Mouse (Mus musculus): ENCODE data around the gene Lhfp. TPM values are rescaled to one million over a fixed set of nuclear protein-coding genes. Genes with fewer than 3 reads are reported as not detected.

The Lhfp gene
- polyA plus RNA-seq, 1 experiment from 2014 or later, result 89.7 TPM

DNA sequence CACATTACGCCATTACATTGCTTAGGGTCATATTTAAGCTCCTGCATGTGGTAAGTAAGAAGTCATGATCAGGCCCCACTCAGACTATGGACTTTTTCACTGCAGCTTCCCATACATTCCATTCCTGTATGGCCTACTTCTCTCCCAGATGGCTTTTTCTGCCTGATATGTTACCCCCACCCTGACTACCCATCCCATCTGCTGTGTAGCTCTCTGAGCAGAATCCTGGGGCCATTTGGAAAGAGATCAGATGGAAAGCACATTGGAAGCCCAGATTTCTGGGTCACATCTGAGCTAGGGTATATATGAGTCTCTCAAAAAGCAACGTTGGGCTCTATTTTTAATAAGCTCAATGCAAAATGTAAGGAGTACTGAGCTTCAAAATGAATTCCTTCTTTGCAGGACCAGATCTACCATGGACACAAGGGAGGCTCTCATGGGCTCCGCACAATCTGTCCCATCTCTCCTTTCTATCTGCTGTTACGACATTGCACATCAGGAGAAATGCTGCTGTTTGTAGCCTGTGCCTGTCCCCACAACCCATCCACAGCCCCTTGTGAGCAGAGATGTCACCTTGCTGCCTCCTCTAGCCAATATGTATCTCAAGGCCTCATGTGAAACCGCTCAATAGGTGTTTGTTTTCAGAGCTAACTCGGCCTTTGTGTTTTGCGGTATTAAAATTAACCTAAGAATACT, 108.4 kb downstream of the Lhfp start:
- Histone ChIP-seq H3K27me3 (ENCODE audit: control insufficient read depth, insufficient read depth, low read length) (no peaks in the 10 kb centered on the region), H3K4me1 (ENCODE audit: control insufficient read depth, insufficient read depth, low read length) (no peaks in the 10 kb centered on the region), H3K4me2 (replicated peaks; ENCODE audit: low read depth, low read length) (no peak overlapping the region), H3K36me3 (ENCODE audit: control insufficient read depth, insufficient read depth, low read length) (no peaks in the 10 kb centered on the region), H3K4me3 (ENCODE audit: low read length) (no peak overlapping the region), H3K9ac (ENCODE audit: low read depth, low read length) (no peak overlapping the region), H3K27ac (ENCODE audit: low read depth, low read length) (no peak overlapping the region), H3K9me3 (ENCODE audit: control insufficient read depth, low read length) (no peaks in the 10 kb centered on the region)
- no peak for ATAC-seq (ENCODE audit: low FRiP score, low TSS enrichment)
- 96% methylated on average over 7 of the region's 7 CpGs for WGBS

DNA sequence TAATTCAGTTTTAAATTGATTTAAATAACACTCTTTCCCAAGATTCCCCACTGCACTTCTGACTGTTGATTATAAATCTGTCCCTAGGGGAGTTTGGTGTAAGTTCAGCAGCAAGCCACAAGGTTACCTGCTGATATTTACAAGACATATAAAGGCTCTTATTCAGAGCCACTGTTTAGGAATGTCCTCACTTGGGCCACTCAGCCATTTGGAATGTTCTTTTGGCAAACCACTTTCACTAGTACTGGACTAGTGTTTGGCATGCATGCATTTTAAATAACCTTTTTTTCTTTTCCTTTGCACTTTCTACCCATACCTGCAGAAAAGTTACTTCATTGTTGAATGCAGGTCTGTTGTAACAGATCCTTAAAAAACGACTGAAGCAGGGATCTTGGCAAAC, 109.8 kb downstream of the Lhfp start:
- WGBS, result 65% methylated on average over 1 of the region's 1 CpGs
- no peaks in the 10 kb centered on the region for H3K9me3 ChIP-seq (ENCODE audit: control insufficient read depth, low read length)
- H3K4me3 ChIP-seq (ENCODE audit: low read length), result no peak overlapping the region
- no peaks in the 10 kb centered on the region for H3K27me3 ChIP-seq (ENCODE audit: control insufficient read depth, insufficient read depth, low read length)
- no peak overlapping the region for H3K9ac ChIP-seq (ENCODE audit: low read depth, low read length)
- ATAC-seq (ENCODE audit: low FRiP score, low TSS enrichment), result no peak
- H3K4me1 ChIP-seq (ENCODE audit: control insufficient read depth, insufficient read depth, low read length), result no peaks in the 10 kb centered on the region
- no peak overlapping the region for H3K4me2 ChIP-seq (replicated peaks; ENCODE audit: low read depth, low read length)
- no peaks in the 10 kb centered on the region for H3K36me3 ChIP-seq (ENCODE audit: control insufficient read depth, insufficient read depth, low read length)
- H3K27ac ChIP-seq (ENCODE audit: low read depth, low read length), result no peak overlapping the region

DNA sequence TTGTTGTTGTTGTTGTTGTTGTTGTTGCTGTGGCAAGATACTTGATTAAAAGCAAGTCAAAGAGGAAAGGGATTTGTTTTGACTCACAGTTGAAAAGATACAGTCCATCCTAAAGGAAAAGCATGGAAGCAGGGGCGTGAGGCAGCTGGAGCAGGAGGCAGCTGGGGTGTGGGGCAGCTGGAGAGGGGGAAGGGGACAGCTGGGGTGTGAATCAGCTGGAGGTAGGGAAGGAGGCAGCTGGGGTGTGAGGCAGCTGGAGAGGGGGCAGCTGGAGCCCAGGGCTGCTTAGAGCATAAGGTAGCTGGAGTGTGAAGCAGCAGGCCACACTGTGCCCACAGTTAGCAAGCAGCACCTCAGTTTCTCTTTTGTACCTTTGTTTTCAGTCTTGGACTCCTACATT, 110.3 kb downstream of the Lhfp start:
- Histone ChIP-seq H3K4me1 (ENCODE audit: control insufficient read depth, insufficient read depth, low read length) (no peaks in the 10 kb centered on the region), H3K9ac (ENCODE audit: low read depth, low read length) (no peak overlapping the region), H3K4me3 (ENCODE audit: low read length) (no peak overlapping the region), H3K27ac (ENCODE audit: low read depth, low read length) (no peak overlapping the region), H3K36me3 (ENCODE audit: control insufficient read depth, insufficient read depth, low read length) (no peaks in the 10 kb centered on the region), H3K27me3 (ENCODE audit: control insufficient read depth, insufficient read depth, low read length) (no peaks in the 10 kb centered on the region), H3K9me3 (ENCODE audit: control insufficient read depth, low read length) (no peaks in the 10 kb centered on the region), H3K4me2 (replicated peaks; ENCODE audit: low read depth, low read length) (no peak overlapping the region)
- WGBS, result 62% methylated on average over 1 of the region's 1 CpGs
- ATAC-seq (ENCODE audit: low FRiP score, low TSS enrichment), result no peak

DNA sequence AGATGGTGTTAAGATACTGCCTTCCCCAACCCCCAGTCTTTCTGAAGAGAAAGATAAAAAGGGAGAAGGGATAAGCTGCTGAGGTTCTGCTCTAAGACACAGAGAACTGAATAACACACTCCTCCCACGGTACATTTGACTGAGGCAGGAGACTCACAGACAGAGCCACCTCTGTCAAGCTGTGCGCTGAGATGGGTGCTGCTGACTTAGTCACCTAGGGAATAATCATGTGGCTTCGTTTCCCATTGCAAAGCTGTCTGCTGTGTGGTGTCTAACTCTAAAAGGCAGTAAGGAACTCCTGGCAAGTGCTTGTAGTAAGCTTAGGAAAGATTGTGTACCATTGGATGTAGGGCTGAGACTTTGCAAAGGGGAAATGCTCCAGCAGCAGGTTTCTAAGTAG, 120.6 kb downstream of the Lhfp start:
- no peaks in the 10 kb centered on the region; the same call in 1 of the 2 replicates for H3K4me1 ChIP-seq (ENCODE audit: control insufficient read depth, insufficient read depth, low read length)
- H3K9me3 ChIP-seq (ENCODE audit: control insufficient read depth, low read length), result no peaks in the 10 kb centered on the region
- no peak overlapping the region for H3K4me3 ChIP-seq (ENCODE audit: low read length)
- H3K9ac ChIP-seq (ENCODE audit: low read depth, low read length), result no peak overlapping the region
- 83% methylated on average over 3 of the region's 3 CpGs for WGBS
- H3K4me2 ChIP-seq (replicated peaks; ENCODE audit: low read depth, low read length), result no peak overlapping the region
- no peaks in the 10 kb centered on the region for H3K27me3 ChIP-seq (ENCODE audit: control insufficient read depth, insufficient read depth, low read length)
- no peak for ATAC-seq (ENCODE audit: low FRiP score, low TSS enrichment)
- no peak overlapping the region for H3K27ac ChIP-seq (ENCODE audit: low read depth, low read length)
- H3K36me3 ChIP-seq (ENCODE audit: control insufficient read depth, insufficient read depth, low read length), result no peaks in the 10 kb centered on the region

DNA sequence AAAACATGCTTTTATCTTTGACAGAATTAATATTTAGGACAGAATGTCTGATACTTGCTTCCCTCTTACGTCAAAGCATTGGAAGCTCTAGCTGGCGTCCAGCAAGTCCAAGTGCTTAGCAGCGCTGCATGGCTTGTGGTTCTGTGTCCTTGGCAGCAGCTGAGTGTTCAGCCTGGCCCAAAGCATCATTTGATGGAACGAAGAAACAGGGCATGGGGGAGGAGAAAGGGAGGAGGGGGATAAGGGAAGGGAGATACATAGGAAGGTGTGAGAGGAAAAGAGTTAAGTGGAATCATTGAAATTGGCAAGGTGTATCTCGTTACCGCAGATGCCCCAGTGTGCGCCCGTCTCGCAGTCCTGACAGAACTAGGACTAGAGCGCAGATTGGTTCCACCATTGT, 124.0 kb downstream of the Lhfp start:
- no peaks in the 10 kb centered on the region for H3K9me3 ChIP-seq (ENCODE audit: control insufficient read depth, low read length)
- H3K4me1 ChIP-seq (ENCODE audit: control insufficient read depth, insufficient read depth, low read length), result no peaks in the 10 kb centered on the region
- H3K27ac ChIP-seq (ENCODE audit: low read depth, low read length), result no peak overlapping the region; the same call in 1 of the 2 replicates
- no peaks in the 10 kb centered on the region for H3K36me3 ChIP-seq (ENCODE audit: control insufficient read depth, insufficient read depth, low read length)
- ATAC-seq (ENCODE audit: low FRiP score, low TSS enrichment), result no peak
- WGBS, result 80% methylated on average over 10 of the region's 10 CpGs
- no peak overlapping the region for H3K9ac ChIP-seq (ENCODE audit: low read depth, low read length)
- H3K4me3 ChIP-seq (ENCODE audit: low read length), result no peak overlapping the region
- no peaks in the 10 kb centered on the region for H3K27me3 ChIP-seq (ENCODE audit: control insufficient read depth, insufficient read depth, low read length)
- no peak overlapping the region for H3K4me2 ChIP-seq (replicated peaks; ENCODE audit: low read depth, low read length)

DNA sequence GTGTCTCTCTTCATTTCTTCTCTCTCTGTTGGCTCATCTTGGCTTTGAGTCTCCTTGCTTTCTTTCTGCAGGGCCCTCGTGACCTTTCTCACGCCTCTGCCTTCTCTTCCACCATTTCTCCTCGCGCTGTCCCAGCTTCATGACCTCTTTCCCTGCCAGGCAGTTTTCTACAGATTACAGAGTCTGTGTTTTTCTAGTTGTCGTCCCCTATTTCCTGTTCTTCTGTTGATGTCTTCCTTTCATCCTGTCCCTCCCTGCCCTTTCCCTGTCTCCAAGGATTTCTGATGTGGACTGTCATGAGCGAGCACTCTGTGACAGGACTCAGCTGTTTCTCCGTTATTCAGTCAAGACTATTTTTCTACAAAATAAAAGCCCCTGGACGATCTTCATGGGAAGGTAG, 124.7 kb downstream of the Lhfp start:
- H3K27ac ChIP-seq (ENCODE audit: low read depth, low read length), result no peak overlapping the region
- no peak overlapping the region for H3K4me2 ChIP-seq (replicated peaks; ENCODE audit: low read depth, low read length)
- no peaks in the 10 kb centered on the region for H3K27me3 ChIP-seq (ENCODE audit: control insufficient read depth, insufficient read depth, low read length)
- H3K36me3 ChIP-seq (ENCODE audit: control insufficient read depth, insufficient read depth, low read length), result no peaks in the 10 kb centered on the region
- H3K4me3 ChIP-seq (ENCODE audit: low read length), result no peak overlapping the region
- peak; percentile 66; the same call in 1 of the 2 replicates for ATAC-seq (ENCODE audit: low FRiP score, low TSS enrichment)
- no peaks in the 10 kb centered on the region for H3K4me1 ChIP-seq (ENCODE audit: control insufficient read depth, insufficient read depth, low read length)
- 8% methylated on average over 8 of the region's 8 CpGs for WGBS
- H3K9me3 ChIP-seq (ENCODE audit: control insufficient read depth, low read length), result no peaks in the 10 kb centered on the region
- no peak overlapping the region for H3K9ac ChIP-seq (ENCODE audit: low read depth, low read length)

DNA sequence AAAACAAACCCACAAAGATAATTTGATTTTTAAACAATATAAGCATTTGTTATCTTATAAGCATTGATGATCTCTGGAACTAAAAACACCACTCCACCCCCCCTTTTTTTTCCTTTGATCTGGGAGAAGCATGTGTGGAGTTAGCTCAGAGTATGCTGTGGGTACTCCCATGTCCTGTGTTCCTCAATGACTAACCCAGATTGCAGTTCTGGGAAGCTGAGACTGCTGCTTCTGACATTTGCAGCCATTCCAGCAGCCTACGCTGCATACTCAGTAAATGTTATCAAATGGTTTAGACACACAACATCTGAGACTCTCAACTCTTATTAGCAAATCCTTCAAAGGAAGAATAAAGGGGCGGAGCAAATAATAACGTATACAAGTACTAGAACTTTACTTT, 128.2 kb downstream of the Lhfp start:
- Histone ChIP-seq H3K4me2 (replicated peaks; ENCODE audit: low read depth, low read length) (no peak overlapping the region), H3K4me1 (ENCODE audit: control insufficient read depth, insufficient read depth, low read length) (no peaks in the 10 kb centered on the region), H3K9ac (ENCODE audit: low read depth, low read length) (no peak overlapping the region), H3K9me3 (ENCODE audit: control insufficient read depth, low read length) (no peaks in the 10 kb centered on the region), H3K27me3 (ENCODE audit: control insufficient read depth, insufficient read depth, low read length) (no peaks in the 10 kb centered on the region), H3K4me3 (ENCODE audit: low read length) (no peak overlapping the region), H3K36me3 (ENCODE audit: control insufficient read depth, insufficient read depth, low read length) (no peaks in the 10 kb centered on the region), H3K27ac (ENCODE audit: low read depth, low read length) (no peak overlapping the region)
- ATAC-seq (ENCODE audit: low FRiP score, low TSS enrichment), result no peak
- 91% methylated on average over 3 of the region's 3 CpGs for WGBS

DNA sequence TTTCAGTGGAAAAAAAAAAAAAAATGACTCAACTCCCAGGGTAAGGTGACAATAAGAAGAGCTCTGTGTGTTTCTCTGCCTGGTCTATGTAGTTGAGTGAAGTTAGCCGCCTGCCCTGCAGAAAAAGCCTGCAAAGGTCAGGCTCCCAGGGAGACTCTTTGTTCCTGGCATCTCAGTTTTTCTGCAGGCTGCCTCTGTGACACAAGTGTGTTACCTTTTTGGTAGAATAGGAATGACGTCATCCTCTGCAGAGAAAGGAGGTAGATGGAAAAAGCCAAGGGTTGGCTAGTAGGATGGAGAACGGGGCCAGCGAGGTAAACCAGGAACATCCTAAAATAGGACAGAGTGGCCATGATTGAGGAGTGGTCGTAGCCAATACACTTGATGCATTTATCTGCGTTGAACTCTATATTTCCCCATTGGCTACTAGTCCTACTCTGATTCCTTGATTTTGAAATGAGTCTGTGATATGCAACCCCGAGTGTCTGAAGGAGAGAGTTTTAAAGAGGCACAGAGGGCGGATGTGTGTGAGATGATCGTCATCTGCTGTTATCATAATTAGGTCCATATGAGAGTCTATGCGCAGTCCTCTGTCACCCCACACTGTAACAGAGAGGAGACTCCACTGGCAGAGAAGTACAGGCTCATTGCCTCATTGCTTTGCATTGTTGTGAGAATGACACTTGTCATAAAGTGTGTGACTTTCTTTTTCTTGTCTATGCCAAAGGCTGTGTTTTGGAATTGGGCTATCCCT, 132.2 kb downstream of the Lhfp start:
- Histone ChIP-seq H3K4me3 (ENCODE audit: low read length) (no peak overlapping the region), H3K36me3 (ENCODE audit: control insufficient read depth, insufficient read depth, low read length) (no peaks in the 10 kb centered on the region)
- no peak for ATAC-seq (ENCODE audit: low FRiP score, low TSS enrichment)

DNA sequence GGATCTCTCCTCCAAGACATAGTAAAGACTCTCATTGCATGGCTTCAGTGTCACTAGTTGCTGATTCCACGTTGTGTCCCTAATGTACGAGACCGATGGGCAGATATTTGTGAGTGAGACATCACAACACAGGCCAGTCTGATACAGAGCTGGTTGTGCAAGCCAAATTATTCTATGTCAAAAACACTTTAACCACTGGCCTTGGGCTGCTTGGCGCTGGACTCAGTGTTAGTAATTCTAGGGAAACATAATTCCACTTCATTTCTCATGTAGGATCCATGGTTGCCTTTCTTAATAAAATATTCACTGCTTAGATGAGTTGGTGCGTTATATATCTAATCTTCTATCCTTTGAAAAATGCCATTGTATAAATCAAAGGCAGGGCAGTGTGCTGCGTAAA, 138.6 kb downstream of the Lhfp start:
- 93% methylated on average over 6 of the region's 6 CpGs for WGBS
- no peak for ATAC-seq (ENCODE audit: low FRiP score, low TSS enrichment)

More for the DNA sequence above, 132.2 kb downstream of the Lhfp start:
- Histone ChIP-seq H3K4me1 (ENCODE audit: control insufficient read depth, insufficient read depth, low read length) (no peaks in the 10 kb centered on the region), H3K9ac (ENCODE audit: low read depth, low read length) (no peak overlapping the region), H3K27ac (ENCODE audit: low read depth, low read length) (no peak overlapping the region), H3K27me3 (ENCODE audit: control insufficient read depth, insufficient read depth, low read length) (no peaks in the 10 kb centered on the region), H3K4me2 (replicated peaks; ENCODE audit: low read depth, low read length) (no peak overlapping the region), H3K9me3 (ENCODE audit: control insufficient read depth, low read length) (no peaks in the 10 kb centered on the region)
- WGBS, result 92% methylated on average over 10 of the region's 10 CpGs

More for the DNA sequence above, 138.6 kb downstream of the Lhfp start:
- Histone ChIP-seq H3K4me2 (replicated peaks; ENCODE audit: low read depth, low read length) (no peak overlapping the region), H3K9ac (ENCODE audit: low read depth, low read length) (no peak overlapping the region), H3K27ac (ENCODE audit: low read depth, low read length) (no peak overlapping the region), H3K4me3 (ENCODE audit: low read length) (no peak overlapping the region), H3K4me1 (ENCODE audit: control insufficient read depth, insufficient read depth, low read length) (no peaks in the 10 kb centered on the region), H3K36me3 (ENCODE audit: control insufficient read depth, insufficient read depth, low read length) (no peaks in the 10 kb centered on the region), H3K9me3 (ENCODE audit: control insufficient read depth, low read length) (0 out of 2 replicates have a peak, but pooled peaks cover 3% of the 10 kb centered on the region), H3K27me3 (ENCODE audit: control insufficient read depth, insufficient read depth, low read length) (no peaks in the 10 kb centered on the region)
